Mouse (Mus musculus) MEL-GATA-1-ER (cell line): ENCODE data around the gene Rnf151.
"Not testable (repeated sequence)": the region's sequence is repeated elsewhere in the genome, so short reads cannot be mapped to it uniquely, and the experiment has no call there.

Source experiments
- DNase-seq: peaks from one replicate; pipeline ENCODE4 v3.0.0-alpha.2; 2012; ENCODE audit warnings: low read depth; ENCODE audit errors: extremely low read depth

Gene Rnf151

GRCm38 (mm10) chr17:24669545-24670245, 48.2 kb downstream of the Rnf151 start, which contains the start of gene Zfp598:
Zfp598 (plus strand) TSS chr17:24669687.
- DNase-seq: peak; percentile 83

GRCm38 (mm10) chr17:24669214-24669544, 48.7 kb downstream of the Rnf151 start:
- not testable (repeated sequence) for DNase-seq

GRCm38 (mm10) chr17:24667416-24667815, 50.4 kb downstream of the Rnf151 start:
- DNase-seq: peak; percentile 53

- not testable (repeated sequence) for DNase-seq
Observed at GRCm38 (mm10) chr17:24667011-24667410, 50.9 kb downstream of the Rnf151 start.
